Comparison of ENCODE assay signal across 8 mouse cellular contexts in the genomic region with DNA sequence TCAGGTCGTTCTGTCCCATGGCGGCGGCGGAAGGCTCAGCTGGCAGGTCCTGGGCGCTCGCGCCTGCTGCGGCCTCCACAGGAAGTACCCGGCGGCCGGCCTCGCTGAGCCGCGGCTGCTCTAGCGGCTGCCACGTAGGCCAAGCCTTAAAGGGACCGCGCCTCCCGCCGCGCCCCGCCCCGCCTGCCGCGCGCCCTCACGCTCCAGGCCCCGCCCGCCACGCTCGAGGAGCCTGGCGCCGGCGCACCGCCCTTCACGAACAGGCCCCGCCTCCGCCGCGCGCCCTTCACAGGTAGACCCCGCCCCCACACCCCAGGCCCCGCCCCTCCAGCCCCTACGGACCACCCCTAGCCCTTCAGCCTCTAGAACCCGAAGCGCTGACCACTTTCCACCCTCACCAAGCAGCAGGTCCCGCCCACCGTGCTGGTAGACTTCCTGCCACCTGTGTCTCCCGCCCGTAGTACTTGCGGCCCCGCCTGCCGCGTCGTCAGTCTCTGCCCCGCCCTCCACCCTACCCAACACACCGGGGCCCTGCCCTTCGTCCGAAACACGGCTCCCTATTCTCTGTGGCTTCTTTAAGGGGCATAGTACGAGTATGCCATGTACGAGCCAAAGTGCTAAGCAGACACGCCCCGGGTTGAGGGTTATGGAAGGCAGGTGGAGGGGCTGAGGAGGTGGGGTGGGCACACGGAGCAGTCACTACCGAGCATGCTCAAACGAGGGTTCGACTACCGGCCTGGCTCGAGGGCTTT. TPM values are rescaled to one million over a fixed set of nuclear protein-coding genes. Genes with fewer than 3 reads are reported as not detected.
DNase-seq lines count a peak whose midpoint lies in the region; ATAC-seq lines count a peak whose summit lies in the region.

Gene Surf4 (minus strand): TSS at position 625 of the 752 bp plus-strand sequence.
Gene Stkld1 (plus strand): TSS at position 744 of the 752 bp plus-strand sequence.

- peaks cover 33% of the 10 kb centered on the region for H3K36me3 ChIP-seq in embryonic facial prominence, embryonic 10.5 days (replicated peaks)
- H3K36me3 ChIP-seq in midbrain, embryonic 11.5 days (ENCODE audit: control insufficient read depth, insufficient read depth, low read length), result no peaks in the 10 kb centered on the region

- H3K9ac ChIP-seq in midbrain, embryonic 11.5 days (ENCODE audit: low read length), result peak within 1 kb of the TSS; percentile 97

- H3K4me1 ChIP-seq in embryonic facial prominence, embryonic 10.5 days, result peaks cover 31% of the 10 kb centered on the region
- H3K4me1 ChIP-seq in midbrain, embryonic 11.5 days (ENCODE audit: control insufficient read depth, insufficient read depth, low read length), result peaks cover 8% of the 10 kb centered on the region

- peak within 1 kb of the TSS; percentile 99 for H3K4me3 ChIP-seq in embryonic facial prominence, embryonic 10.5 days
- H3K4me3 ChIP-seq in midbrain, embryonic 11.5 days (ENCODE audit: low read depth, low read length), result peak within 1 kb of the TSS; percentile 97

- peak within 1 kb of the TSS; percentile 86 for H3K4me2 ChIP-seq in midbrain, embryonic 11.5 days

- H3K9me3 ChIP-seq in embryonic facial prominence, embryonic 10.5 days, result no peaks in the 10 kb centered on the region
- no peaks in the 10 kb centered on the region for H3K9me3 ChIP-seq in midbrain, embryonic 11.5 days (ENCODE audit: control insufficient read depth, low read length)

- peak within 1 kb of the TSS; percentile 98 for H3K27ac ChIP-seq in embryonic facial prominence, embryonic 10.5 days (replicated peaks)
- H3K27ac ChIP-seq in midbrain, embryonic 11.5 days (ENCODE audit: low read depth, low read length), result peak within 1 kb of the TSS; percentile 68

- under 1% methylated on average over 70 of the region's 70 CpGs for WGBS in embryonic facial prominence, embryonic 10.5 days
- 1% methylated on average over 43 of the region's 70 CpGs for WGBS in midbrain, embryonic 11.5 days

- peak; percentile 87 for ATAC-seq in granulocyte monocyte progenitor cell, adult 5-6 weeks (replicated peaks; ENCODE audit: poor library complexity, severe bottlenecking)
- peak; percentile 96 for ATAC-seq in midbrain, embryonic 11.5 days (ENCODE audit: low FRiP score)

- DNase-seq in adrenal gland, postnatal 14 days, result peak; percentile 96
- peak; percentile 98 for DNase-seq in embryonic facial prominence, embryonic 10.5 days (ENCODE audit: low spot score)
- DNase-seq in kidney, adult 11 months, result peak; percentile 98
- peak; percentile 93 for DNase-seq in left cerebral cortex, postnatal 4 days
- peak; percentile 99 for DNase-seq in midbrain, embryonic 11.5 days (ENCODE audit: low spot score, missing footprints)
- DNase-seq in right cerebral cortex, postnatal 4 days, result peak; percentile 89
- DNase-seq in yolk sac, embryonic 10.5 days (ENCODE audit: low spot score), result peak; percentile 98

- H3K27me3 ChIP-seq in embryonic facial prominence, embryonic 10.5 days (replicated peaks; ENCODE audit: low read depth, poor library complexity, severe bottlenecking), result no peaks in the 10 kb centered on the region
- no peaks in the 10 kb centered on the region for H3K27me3 ChIP-seq in midbrain, embryonic 11.5 days (ENCODE audit: control insufficient read depth, insufficient read depth, low read length)

- intact Hi-C loops in left cerebral cortex, postnatal 4 days (cut with DNase I), result loop anchor here (5.0 to 10.0 kb wide), 2 partner anchors 101 to 304 kb away; no protein-coding TSS in a partner anchor

RNA-seq across cellular contexts. Expression of gene Surf4, which starts in this region (rescaled TPM):
- total RNA-seq in adrenal gland, postnatal 14 days (2021), result 142 and 147 TPM in 2 replicates
- polyA plus RNA-seq in embryonic facial prominence, embryonic 10.5 days (2016; fragmentation: Nextera tagmentation; extraction: Ambion mirVana), result 158 and 160 TPM in 2 replicates
- 177 and 217 TPM in 2 replicates for total RNA-seq in granulocyte monocyte progenitor cell, adult 5-6 weeks (2014; fragmentation: Nextera tagmentation)
- 107 and 110 TPM in 2 replicates for total RNA-seq in granulocyte monocyte progenitor cell, adult 5-6 weeks (2017)
- 10 to 100 TPM; 61.0 to 67.1 TPM for total RNA-seq in left cerebral cortex, postnatal 4 days (2021)
- 137 and 139 TPM in 2 replicates for polyA plus RNA-seq in midbrain, embryonic 11.5 days (2014; fragmentation: Nextera tagmentation; extraction: Ambion mirVana)

RNA-seq across cellular contexts. Expression of gene Stkld1, which starts in this region (rescaled TPM):
- 0.45 TPM in 1 of 2 replicates, not detected in the other for total RNA-seq in adrenal gland, postnatal 14 days (2021)
- 0.11 and 0.14 TPM in 2 replicates for polyA plus RNA-seq in embryonic facial prominence, embryonic 10.5 days (2016; fragmentation: Nextera tagmentation; extraction: Ambion mirVana)
- 2.2 and 2.9 TPM in 2 replicates for total RNA-seq in granulocyte monocyte progenitor cell, adult 5-6 weeks (2014; fragmentation: Nextera tagmentation)
- 0.09 TPM in 1 of 2 replicates, not detected in the other for total RNA-seq in granulocyte monocyte progenitor cell, adult 5-6 weeks (2017)
- total RNA-seq in left cerebral cortex, postnatal 4 days (2021), result under 1 TPM in 1 of 2 experiments, not detected in 1; 0.18 TPM
- 0.07 TPM in 1 of 2 replicates, not detected in the other for polyA plus RNA-seq in midbrain, embryonic 11.5 days (2014; fragmentation: Nextera tagmentation; extraction: Ambion mirVana)

Comparison
In these comparisons a context has a peak if more than half of its experiments do, and no peak if none do; other contexts are left out.
1. Peak in every context shown above with its lines: DNase-seq, ATAC-seq, H3K4me3 ChIP-seq and H3K27ac ChIP-seq.